Mouse (Mus musculus): ENCODE results near the gene Sulf2. TPM values are rescaled to one million over a fixed set of nuclear protein-coding genes. Genes with fewer than 3 reads are reported as not detected.

The Sulf2 gene
- total and polyA plus RNA-seq, 3 experiments = not detected

GRCm38 (mm10) chr2:166051421-166051820, 104.0 kb downstream of the Sulf2 start:
- Histone ChIP-seq H3K9me3 (replicated peaks; ENCODE audit: insufficient read depth, low read length) (no peaks in the 10 kb centered on the region), H3K27ac (ENCODE audit: control insufficient read depth, low read depth, low read length) (no peak overlapping the region)

GRCm38 (mm10) chr2:166048852-166049251, 106.6 kb downstream of the Sulf2 start:
- TF ChIP-seq ETS1 (IDR thresholded peaks at IDR 0.05; ENCODE audit: low read depth, low read length) (no peak), HCFC1 (IDR thresholded peaks at IDR 0.05; ENCODE audit: low read depth, low read length) (no peak), MEF2A (IDR thresholded peaks at IDR 0.05; ENCODE audit: extremely low read depth, insufficient replicate concordance, low read depth, low read length, poor library complexity, severe bottlenecking) (no peak), ZMIZ1 (IDR thresholded peaks at IDR 0.05; ENCODE audit: low read depth, low read length) (no peak), USF1 (IDR thresholded peaks at IDR 0.05; ENCODE audit: low read depth, low read length) (no peak), POLR2AphosphoS5 (IDR thresholded peaks at IDR 0.05; ENCODE audit: borderline replicate concordance, low read depth, low read length) (no peak), EP300 (IDR thresholded peaks at IDR 0.05; ENCODE audit: low read depth in 1 of 2, low read length in 2 of 2) (no peak), RCOR1 (IDR thresholded peaks at IDR 0.05; ENCODE audit: low read depth, low read length) (no peak), CTCF (IDR thresholded peaks at IDR 0.05 in 2 of 3, conservative IDR thresholded peaks at IDR 0.05 in 1 of 3; ENCODE audit: control insufficient read depth in 1 of 3, insufficient read depth in 1 of 3, low read depth in 2 of 3, low read length in 3 of 3, poor library complexity in 1 of 3, severe bottlenecking in 1 of 3) (no peak), CHD1 (IDR thresholded peaks at IDR 0.05; ENCODE audit: low read depth, low read length) (no peak)
- peaks cover 10 to 15% of the 10 kb centered on the region in 2 experiments for H3K4me1 ChIP-seq (ENCODE audit: control insufficient read depth in 1 of 2, insufficient read depth in 2 of 2, low read length in 2 of 2)
- H3K9ac ChIP-seq (ENCODE audit: control insufficient read depth, low read depth, low read length, poor library complexity, severe bottlenecking) = no peak overlapping the region
- no peaks in the 10 kb centered on the region for H3K9me3 ChIP-seq (replicated peaks; ENCODE audit: insufficient read depth, low read length)
- no peak for DNase-seq (ENCODE audit: low read depth, low spot score)
- no peak overlapping the region for H3K4me3 ChIP-seq (ENCODE audit: control insufficient read depth in 1 of 2, insufficient read depth in 1 of 2, low read depth in 2 of 2, low read length in 2 of 2)
- H3K27ac ChIP-seq (ENCODE audit: control insufficient read depth, low read depth, low read length) = no peak overlapping the region
- H3K79me2 ChIP-seq (ENCODE audit: control insufficient read depth, insufficient read depth, low read length, poor library complexity) = no peaks in the 10 kb centered on the region
- no peaks in the 10 kb centered on the region for H3K27me3 ChIP-seq (ENCODE audit: control insufficient read depth in 1 of 2, insufficient read depth in 2 of 2, low read length in 2 of 2)
- H3K36me3 ChIP-seq (ENCODE audit: control insufficient read depth in 1 of 2, insufficient read depth in 2 of 2, low read length in 2 of 2) = peaks cover 2 to 12% of the 10 kb centered on the region in 2 experiments; a peak in 3 of 4 replicates

More at GRCm38 (mm10) chr2:166051421-166051820, 104.0 kb downstream of the Sulf2 start:
- no peak for TF ChIP-seq POLR2AphosphoS2 (IDR thresholded peaks at IDR 0.05; ENCODE audit: low read length)
- no peak for TF ChIP-seq CTCF (IDR thresholded peaks at IDR 0.05 in 2 of 3, conservative IDR thresholded peaks at IDR 0.05 in 1 of 3; ENCODE audit: control insufficient read depth in 1 of 3, insufficient read depth in 1 of 3, low read depth in 2 of 3, low read length in 3 of 3, poor library complexity in 1 of 3, severe bottlenecking in 1 of 3)
- H3K36me3 ChIP-seq (ENCODE audit: control insufficient read depth in 1 of 2, insufficient read depth in 2 of 2, low read length in 2 of 2) = peaks cover 0 to 2% of the 10 kb centered on the region in 2 experiments; a peak in 2 of 4 replicates
- H3K4me1 ChIP-seq (ENCODE audit: control insufficient read depth in 1 of 2, insufficient read depth in 2 of 2, low read length in 2 of 2) = no peaks in the 10 kb centered on the region
- DNase-seq (ENCODE audit: low read depth, low spot score) = no peak
- H3K79me2 ChIP-seq (ENCODE audit: control insufficient read depth, insufficient read depth, low read length, poor library complexity) = no peaks in the 10 kb centered on the region
- H3K4me3 ChIP-seq (ENCODE audit: control insufficient read depth in 1 of 2, insufficient read depth in 1 of 2, low read depth in 2 of 2, low read length in 2 of 2) = no peak overlapping the region
- no peak overlapping the region for H3K9ac ChIP-seq (ENCODE audit: control insufficient read depth, low read depth, low read length, poor library complexity, severe bottlenecking)
- H3K27me3 ChIP-seq (ENCODE audit: control insufficient read depth in 1 of 2, insufficient read depth in 2 of 2, low read length in 2 of 2) = no peaks in the 10 kb centered on the region

GRCm38 (mm10) chr2:166047931-166048330, 107.5 kb downstream of the Sulf2 start:
- Histone ChIP-seq H3K9ac (ENCODE audit: control insufficient read depth, low read depth, low read length, poor library complexity, severe bottlenecking) (no peak overlapping the region), H3K27ac (ENCODE audit: control insufficient read depth, low read depth, low read length) (no peak overlapping the region), H3K4me1 (ENCODE audit: control insufficient read depth in 1 of 2, insufficient read depth in 2 of 2, low read length in 2 of 2) (peaks cover 10 to 17% of the 10 kb centered on the region in 2 experiments), H3K27me3 (ENCODE audit: control insufficient read depth in 1 of 2, insufficient read depth in 2 of 2, low read length in 2 of 2) (no peaks in the 10 kb centered on the region), H3K4me3 (ENCODE audit: control insufficient read depth in 1 of 2, insufficient read depth in 1 of 2, low read depth in 2 of 2, low read length in 2 of 2) (no peak overlapping the region), H3K79me2 (ENCODE audit: control insufficient read depth, insufficient read depth, low read length, poor library complexity) (no peaks in the 10 kb centered on the region), H3K36me3 (ENCODE audit: control insufficient read depth in 1 of 2, insufficient read depth in 2 of 2, low read length in 2 of 2) (peaks cover 2 to 14% of the 10 kb centered on the region in 2 experiments; a peak in 3 of 4 replicates), H3K9me3 (replicated peaks; ENCODE audit: insufficient read depth, low read length) (no peaks in the 10 kb centered on the region)
- TF ChIP-seq SIN3A (IDR thresholded peaks at IDR 0.05; ENCODE audit: low read length) = no peak
- no peak for TF ChIP-seq USF1 (IDR thresholded peaks at IDR 0.05; ENCODE audit: low read depth, low read length)
- no peak for TF ChIP-seq POLR2A (IDR thresholded peaks at IDR 0.05; ENCODE audit: control insufficient read depth in 1 of 2, insufficient read depth in 1 of 2, low read depth in 1 of 2, low read length in 2 of 2, poor library complexity in 1 of 2)
- TF ChIP-seq ELF1 (IDR thresholded peaks at IDR 0.05; ENCODE audit: low read depth, low read length) = no peak
- TF ChIP-seq TCF12 (IDR thresholded peaks at IDR 0.05; ENCODE audit: low read depth, low read length) = no peak
- no peak for TF ChIP-seq MAX (IDR thresholded peaks at IDR 0.05; ENCODE audit: low read length)
- no peak for TF ChIP-seq EP300 (IDR thresholded peaks at IDR 0.05; ENCODE audit: low read depth in 1 of 2, low read length in 2 of 2)
- no peak for TF ChIP-seq CHD2 (IDR thresholded peaks at IDR 0.05; ENCODE audit: low read length)
- TF ChIP-seq MAZ (IDR thresholded peaks at IDR 0.05; ENCODE audit: low read depth, low read length) = no peak
- no peak for TF ChIP-seq SMC3 (IDR thresholded peaks at IDR 0.05; ENCODE audit: low read depth, low read length)
- no peak for TF ChIP-seq ZKSCAN1 (IDR thresholded peaks at IDR 0.05; ENCODE audit: low read depth, low read length)
- TF ChIP-seq ZNF384 (IDR thresholded peaks at IDR 0.05; ENCODE audit: low read depth, low read length) = no peak
- no peak for TF ChIP-seq UBTF (IDR thresholded peaks at IDR 0.05; ENCODE audit: borderline replicate concordance, insufficient read depth, low read depth, low read length)
- TF ChIP-seq POLR2AphosphoS2 (IDR thresholded peaks at IDR 0.05; ENCODE audit: low read length) = no peak
- no peak for TF ChIP-seq POLR2AphosphoS5 (IDR thresholded peaks at IDR 0.05; ENCODE audit: borderline replicate concordance, low read depth, low read length)
- no peak for TF ChIP-seq ZMIZ1 (IDR thresholded peaks at IDR 0.05; ENCODE audit: low read depth, low read length)
- DNase-seq (ENCODE audit: low read depth, low spot score) = no peak
